Mouse (Mus musculus) thymus, adult 2 months (tissue): ENCODE results near the gene Hormad1.

Experiments used
- CTCF ChIP-seq: fragments of 200-500 bp; IDR thresholded peaks from 2 replicates; pipeline ENCODE4 v1.5.1; 2012; ENCODE audit warnings: mild to moderate bottlenecking, control low read depth, low read length, moderate library complexity, borderline replicate concordance; ENCODE audit not compliant: control insufficient read depth, poor library complexity, insufficient read depth; ENCODE audit errors: extremely low read depth
- POLR2A ChIP-seq: fragments of 200-500 bp; IDR thresholded peaks from 2 replicates; pipeline ENCODE4 v1.6.1; 2012; ENCODE audit warnings: mild to moderate bottlenecking, low read length, control low read depth, moderate library complexity; ENCODE audit not compliant: control insufficient read depth, poor library complexity, insufficient read depth; ENCODE audit errors: extremely low read depth

- TF ChIP-seq POLR2A (no peak), CTCF (no peak)
These were observed 1.3 kb downstream of the Hormad1 start for GRCm38 (mm10) chr3:95560738-95561137.
